Mouse (Mus musculus): Measurements from ENCODE around the gene Lancl3. TPM values are rescaled to one million over a fixed set of nuclear protein-coding genes. Genes with fewer than 3 reads are reported as not detected.
A peak's percentile ranks its signal among the peaks of the same experiment; 100 is the strongest.

The Lancl3 gene
- 1.2 TPM in 2 replicates for polyA plus RNA-seq (2016; fragmentation: Nextera tagmentation; extraction: Ambion mirVana)

GRCm38 (mm10) chrX:9199761-9200371 lies at the start of gene Lancl3:
TSS of gene Lancl3 (plus strand) at chrX:9199902.
- no peaks in the 10 kb centered on the region for H3K4me1 ChIP-seq
- H3K4me2 ChIP-seq (replicated peaks), result peak within 1 kb of the TSS; percentile 65
- peaks cover 6% of the 10 kb centered on the region; the same call in 1 of the 2 replicates for H3K27me3 ChIP-seq (replicated peaks)
- no peak within 1 kb of the TSS for H3K27ac ChIP-seq
- H3K9ac ChIP-seq, result peak within 1 kb of the TSS; percentile 35
- WGBS, result 16% methylated on average over 49 of the region's 49 CpGs
- no peaks in the 10 kb centered on the region for H3K9me3 ChIP-seq
- ATAC-seq (ENCODE audit: low FRiP score, low read depth), result peak; percentile 76
- H3K36me3 ChIP-seq, result no peaks in the 10 kb centered on the region
- H3K4me3 ChIP-seq, result peak within 1 kb of the TSS; percentile 39

DNA sequence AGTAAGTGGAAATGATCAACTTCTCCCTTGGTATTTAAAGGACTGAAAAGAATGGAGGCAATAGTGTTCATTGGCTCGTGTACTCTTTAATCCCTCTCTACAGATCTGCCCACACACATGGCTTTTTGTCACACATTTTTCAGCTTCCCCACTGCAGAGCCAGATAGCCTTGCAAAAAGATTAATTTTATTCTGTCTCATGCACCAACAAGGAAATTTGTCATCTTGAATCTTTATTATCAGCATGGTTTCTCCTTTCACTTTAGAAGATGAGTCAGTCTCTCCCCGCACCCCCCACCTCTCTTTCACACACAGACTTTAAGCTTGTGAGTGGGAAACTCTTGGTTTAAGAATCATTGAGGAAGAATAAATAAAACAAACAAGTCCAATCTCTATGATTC lies 20.7 kb upstream of the Lancl3 start:
- H3K4me3 ChIP-seq, result no peak overlapping the region
- no peaks in the 10 kb centered on the region for H3K4me1 ChIP-seq
- no peaks in the 10 kb centered on the region for H3K9me3 ChIP-seq
- no peak overlapping the region for H3K4me2 ChIP-seq (replicated peaks)
- H3K36me3 ChIP-seq, result no peaks in the 10 kb centered on the region
- no peak overlapping the region for H3K9ac ChIP-seq
- 82% methylated on average over 2 of the region's 2 CpGs for WGBS
- no peak for ATAC-seq (ENCODE audit: low FRiP score, low read depth)
- no peaks in the 10 kb centered on the region for H3K27me3 ChIP-seq (replicated peaks)
- no peak overlapping the region for H3K27ac ChIP-seq

GRCm38 (mm10) chrX:9181570-9181969 lies 18.1 kb upstream of the Lancl3 start:
- Histone ChIP-seq H3K9me3 (no peaks in the 10 kb centered on the region), H3K4me1 (no peaks in the 10 kb centered on the region), H3K9ac (no peak overlapping the region), H3K36me3 (no peaks in the 10 kb centered on the region), H3K4me2 (replicated peaks) (no peak overlapping the region), H3K4me3 (no peak overlapping the region), H3K27me3 (replicated peaks) (no peaks in the 10 kb centered on the region), H3K27ac (no peak overlapping the region)
- 64% methylated on average over 5 of the region's 5 CpGs for WGBS
- ATAC-seq (ENCODE audit: low FRiP score, low read depth), result no peak

- no peaks in the 10 kb centered on the region for H3K4me1 ChIP-seq
- no peaks in the 10 kb centered on the region for H3K9me3 ChIP-seq
- no peak overlapping the region for H3K27ac ChIP-seq
- peaks cover 6% of the 10 kb centered on the region; the same call in 1 of the 2 replicates for H3K27me3 ChIP-seq (replicated peaks)
- 11% methylated on average over 64 of the region's 72 CpGs for WGBS
- ATAC-seq (ENCODE audit: low FRiP score, low read depth), result peak; percentile 70
- H3K4me2 ChIP-seq (replicated peaks), result peak overlapping the region; percentile 65
- no peaks in the 10 kb centered on the region for H3K36me3 ChIP-seq
- H3K9ac ChIP-seq, result peak overlapping the region; percentile 35
- H3K4me3 ChIP-seq, result peak overlapping the region; percentile 39
Measured at GRCm38 (mm10) chrX:9200380-9200917, 747 bp downstream of the Lancl3 start.

GRCm38 (mm10) chrX:9201954-9202353 lies 2.3 kb downstream of the Lancl3 start:
- WGBS, result 62% methylated on average over 2 of the region's 2 CpGs
- Histone ChIP-seq H3K4me3 (no peak overlapping the region), H3K27ac (no peak overlapping the region), H3K4me1 (no peaks in the 10 kb centered on the region), H3K27me3 (replicated peaks) (peaks cover 6% of the 10 kb centered on the region; the same call in 1 of the 2 replicates), H3K4me2 (replicated peaks) (0 out of 2 replicates have a peak overlapping the region, but pooled peaks have one; percentile 7), H3K9me3 (no peaks in the 10 kb centered on the region), H3K36me3 (no peaks in the 10 kb centered on the region), H3K9ac (no peak overlapping the region)
- ATAC-seq (ENCODE audit: low FRiP score, low read depth), result peak; percentile 54; the same call in 1 of the 2 replicates

GRCm38 (mm10) chrX:9202781-9203405 lies 3.2 kb downstream of the Lancl3 start:
- Histone ChIP-seq H3K36me3 (no peaks in the 10 kb centered on the region), H3K9me3 (no peaks in the 10 kb centered on the region), H3K4me3 (no peak overlapping the region), H3K4me2 (replicated peaks) (no peak overlapping the region), H3K27ac (no peak overlapping the region), H3K9ac (no peak overlapping the region), H3K4me1 (no peaks in the 10 kb centered on the region), H3K27me3 (replicated peaks) (peaks cover 6% of the 10 kb centered on the region; the same call in 1 of the 2 replicates)
- no peak for ATAC-seq (ENCODE audit: low FRiP score, low read depth)
- WGBS, result 69% methylated on average over 7 of the region's 7 CpGs

DNA sequence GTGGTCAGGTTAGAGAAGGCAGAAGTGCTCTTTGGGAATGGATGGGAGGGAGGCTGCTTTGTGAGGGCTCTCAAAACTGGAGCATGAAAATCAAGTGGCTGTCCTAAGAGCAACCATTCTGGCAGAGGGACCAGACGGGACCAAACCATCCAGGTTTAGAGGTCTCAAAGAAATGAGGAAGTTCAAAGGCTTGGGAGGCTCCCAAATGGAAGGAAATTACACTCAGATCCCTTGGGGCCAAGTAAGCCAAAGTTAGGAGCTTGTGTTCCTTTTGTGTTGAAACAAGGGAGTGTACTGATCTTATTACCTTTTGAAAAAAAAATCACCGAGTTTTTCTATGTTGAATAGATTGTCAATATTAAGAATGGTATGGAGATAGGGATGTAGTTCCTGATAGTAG lies 5.4 kb downstream of the Lancl3 start:
- ATAC-seq (ENCODE audit: low FRiP score, low read depth), result no peak
- Histone ChIP-seq H3K4me2 (replicated peaks) (no peak overlapping the region), H3K9ac (no peak overlapping the region), H3K27me3 (replicated peaks) (no peaks in the 10 kb centered on the region), H3K4me1 (no peaks in the 10 kb centered on the region), H3K9me3 (no peaks in the 10 kb centered on the region), H3K36me3 (no peaks in the 10 kb centered on the region), H3K4me3 (no peak overlapping the region), H3K27ac (no peak overlapping the region)
- WGBS, result 72% methylated on average over 2 of the region's 2 CpGs

DNA sequence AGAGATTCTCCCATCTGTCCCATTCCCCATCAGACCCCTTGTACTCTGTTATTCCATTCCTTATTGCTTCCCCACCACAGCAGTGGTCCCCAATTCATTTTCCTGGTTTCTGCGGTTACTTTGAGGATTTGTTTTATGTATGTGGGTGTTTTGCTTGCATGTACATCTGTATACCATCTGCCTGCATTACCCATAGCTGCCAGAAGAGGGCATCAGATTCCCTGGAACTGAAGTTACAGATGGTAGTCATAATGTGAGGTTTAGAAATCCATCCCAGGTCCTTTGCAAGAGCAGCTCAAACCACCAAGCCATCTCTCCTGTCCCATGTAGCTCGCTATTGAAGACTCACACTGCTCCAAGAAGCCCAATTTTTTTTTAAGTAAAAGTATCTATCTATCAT lies 16.5 kb downstream of the Lancl3 start:
- WGBS, result 81% methylated on average over 2 of the region's 2 CpGs
- H3K27ac ChIP-seq, result no peak overlapping the region
- H3K9me3 ChIP-seq, result 0 out of 2 replicates have a peak, but pooled peaks cover 3% of the 10 kb centered on the region
- no peaks in the 10 kb centered on the region for H3K4me1 ChIP-seq
- no peak overlapping the region for H3K4me2 ChIP-seq (replicated peaks)
- no peak for ATAC-seq (ENCODE audit: low FRiP score, low read depth)
- H3K9ac ChIP-seq, result no peak overlapping the region
- H3K4me3 ChIP-seq, result no peak overlapping the region
- no peaks in the 10 kb centered on the region for H3K27me3 ChIP-seq (replicated peaks)
- H3K36me3 ChIP-seq, result no peaks in the 10 kb centered on the region

GRCm38 (mm10) chrX:9219570-9219969 lies 19.9 kb downstream of the Lancl3 start:
- Histone ChIP-seq H3K9ac (no peak overlapping the region), H3K4me3 (no peak overlapping the region), H3K9me3 (0 out of 2 replicates have a peak, but pooled peaks cover 3% of the 10 kb centered on the region), H3K27ac (no peak overlapping the region), H3K36me3 (no peaks in the 10 kb centered on the region), H3K27me3 (replicated peaks) (no peaks in the 10 kb centered on the region), H3K4me1 (no peaks in the 10 kb centered on the region), H3K4me2 (replicated peaks) (no peak overlapping the region)
- ATAC-seq (ENCODE audit: low FRiP score, low read depth), result no peak
- 90% methylated on average over 3 of the region's 3 CpGs for WGBS

DNA sequence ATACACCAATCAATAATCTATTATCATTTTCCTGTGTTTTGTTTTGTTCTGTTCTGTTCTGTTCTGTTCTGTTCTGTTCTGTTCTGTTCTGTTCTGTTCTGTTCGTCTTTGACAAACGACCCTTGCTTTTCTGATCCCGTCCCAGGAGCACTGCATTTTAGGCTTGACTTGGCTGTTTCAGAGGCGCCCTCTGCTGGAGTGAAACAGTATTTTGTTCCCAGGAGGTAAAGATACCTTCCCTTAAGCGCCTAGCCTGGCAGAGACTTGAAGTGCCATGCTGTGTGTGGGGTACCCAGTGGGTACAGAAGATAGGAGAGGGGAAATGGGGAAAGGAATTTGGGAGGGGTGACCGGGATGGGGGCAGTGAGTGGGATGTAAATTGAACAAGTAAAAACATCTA lies 21.5 kb downstream of the Lancl3 start:
- WGBS, result 28% methylated on average over 6 of the region's 6 CpGs
- no peak overlapping the region for H3K27ac ChIP-seq
- no peak overlapping the region for H3K4me3 ChIP-seq
- no peaks in the 10 kb centered on the region for H3K4me1 ChIP-seq
- H3K27me3 ChIP-seq (replicated peaks), result no peaks in the 10 kb centered on the region
- 0 out of 2 replicates have a peak, but pooled peaks cover 3% of the 10 kb centered on the region for H3K9me3 ChIP-seq
- H3K9ac ChIP-seq, result no peak overlapping the region
- H3K36me3 ChIP-seq, result no peaks in the 10 kb centered on the region
- H3K4me2 ChIP-seq (replicated peaks), result no peak overlapping the region
- no peak for ATAC-seq (ENCODE audit: low FRiP score, low read depth)

- Histone ChIP-seq H3K9ac (no peak overlapping the region), H3K27ac (no peak overlapping the region), H3K4me1 (no peaks in the 10 kb centered on the region), H3K27me3 (replicated peaks) (no peaks in the 10 kb centered on the region), H3K36me3 (no peaks in the 10 kb centered on the region), H3K4me3 (no peak overlapping the region), H3K9me3 (0 out of 2 replicates have a peak, but pooled peaks cover 2% of the 10 kb centered on the region), H3K4me2 (replicated peaks) (no peak overlapping the region)
- WGBS, result 90% methylated on average over 4 of the region's 4 CpGs
- ATAC-seq (ENCODE audit: low FRiP score, low read depth), result no peak
Measured at GRCm38 (mm10) chrX:9221736-9222135, 22.0 kb downstream of the Lancl3 start.

- no peak for ATAC-seq (ENCODE audit: low FRiP score, low read depth)
- H3K4me1 ChIP-seq, result no peaks in the 10 kb centered on the region
- WGBS, result 93% methylated on average over 3 of the region's 3 CpGs
- H3K4me2 ChIP-seq (replicated peaks), result no peak overlapping the region
- no peaks in the 10 kb centered on the region for H3K9me3 ChIP-seq
- no peak overlapping the region for H3K27ac ChIP-seq
- no peak overlapping the region for H3K9ac ChIP-seq
- no peak overlapping the region for H3K4me3 ChIP-seq
- H3K27me3 ChIP-seq (replicated peaks), result no peaks in the 10 kb centered on the region
- no peaks in the 10 kb centered on the region for H3K36me3 ChIP-seq
Measured at GRCm38 (mm10) chrX:9222412-9223221, 22.9 kb downstream of the Lancl3 start.
